Mouse (Mus musculus) erythroblast, embryonic 14.5 days (primary cell): ENCODE measurements around the gene Abhd4.

Source experiments
- GATA1 ChIP-seq: IDR thresholded peaks from 2 replicates; pipeline ENCODE4 v1.6.1; 2012; ENCODE audit warnings: low read length, inconsistent platforms, mixed read lengths
- TAL1 ChIP-seq: IDR thresholded peaks from 3 replicates; pipeline ENCODE4 v1.6.1; 2012; ENCODE audit warnings: low read length, inconsistent platforms, mixed read lengths

- TF ChIP-seq GATA1 (no peak), TAL1 (no peak)
Measured at GRCm38 (mm10) chr14:54258131-54258670, 4.2 kb downstream of the Abhd4 start.
